Mouse (Mus musculus): Measurements from ENCODE around the gene Pipox.

Pipox gene

DNA sequence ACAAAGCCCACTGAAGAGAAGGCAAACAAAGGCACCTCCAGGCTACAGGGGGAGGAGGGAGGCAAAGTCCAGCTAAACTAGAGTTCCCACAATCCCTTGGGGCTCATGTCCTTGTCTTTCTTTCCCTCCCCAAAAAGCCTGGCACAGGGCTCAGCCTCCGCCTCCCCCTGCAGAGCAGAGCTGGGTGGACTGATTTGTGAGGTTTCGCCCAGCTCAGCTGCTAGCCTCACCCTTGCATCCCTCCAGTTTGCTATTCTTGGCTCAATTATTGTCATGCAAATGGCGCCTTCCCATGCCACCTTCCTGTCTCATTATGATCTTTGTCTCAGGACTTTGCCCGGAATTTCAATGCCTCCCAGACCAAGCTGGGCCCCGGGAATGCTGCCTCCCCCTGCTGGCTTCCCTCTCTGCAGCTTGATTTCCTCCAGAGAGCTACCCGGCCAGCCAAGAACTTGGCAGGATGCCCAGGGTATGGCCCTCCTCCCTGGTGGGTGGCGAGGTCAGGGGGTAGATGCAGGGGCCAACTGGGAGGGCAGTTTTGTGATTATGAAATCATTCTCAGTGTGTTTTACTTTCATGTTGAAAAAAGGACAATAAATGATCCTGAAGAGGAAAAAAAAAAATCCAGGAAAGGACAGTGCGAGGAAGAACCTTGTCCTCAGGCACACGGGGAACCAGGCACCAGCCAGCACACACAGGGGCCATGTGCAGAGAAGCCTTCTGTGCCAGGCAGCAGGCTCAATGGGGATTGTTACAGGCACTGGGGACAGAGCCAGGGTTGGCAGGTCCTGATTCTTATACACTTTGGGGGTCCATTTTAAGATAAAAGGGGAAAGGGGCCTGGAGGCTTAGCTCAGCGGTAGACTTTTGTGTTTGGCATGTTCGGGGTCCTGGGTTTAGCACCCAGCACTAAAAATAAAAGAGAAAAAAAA, at the start of gene Pipox:
Gene Pipox, minus strand, starts transcription at position 310 of the 932 bp plus-strand sequence.
- peak; percentile 100 for DNase-seq (ENCODE audit: low read depth, low spot score)

DNA sequence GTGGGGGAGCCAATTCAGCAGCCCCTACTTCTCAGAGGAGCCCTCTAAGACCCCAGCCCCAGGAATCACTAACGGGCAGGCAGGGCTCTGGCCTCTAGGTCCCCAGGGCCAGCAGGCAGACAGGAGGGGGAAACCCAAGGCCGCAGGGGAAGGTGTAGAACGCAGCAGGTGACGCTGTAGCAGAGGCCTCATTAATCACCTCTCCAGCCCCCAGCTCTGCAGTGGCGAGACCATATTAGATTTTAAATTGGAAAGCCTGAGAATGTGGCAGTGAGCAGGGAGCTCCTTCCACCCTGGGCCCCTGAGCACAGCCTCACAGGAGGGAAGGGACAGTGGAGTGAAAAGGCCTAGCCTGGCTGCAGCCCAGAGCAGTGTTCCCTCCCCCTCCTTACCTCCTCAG, 48.3 kb upstream of the Pipox start:
- no peak for DNase-seq (ENCODE audit: low read depth, low spot score)

GRCm38 (mm10) chr11:77937649-77938410, 43.9 kb upstream of the Pipox start:
- no peak for DNase-seq (ENCODE audit: low read depth, low spot score)

DNA sequence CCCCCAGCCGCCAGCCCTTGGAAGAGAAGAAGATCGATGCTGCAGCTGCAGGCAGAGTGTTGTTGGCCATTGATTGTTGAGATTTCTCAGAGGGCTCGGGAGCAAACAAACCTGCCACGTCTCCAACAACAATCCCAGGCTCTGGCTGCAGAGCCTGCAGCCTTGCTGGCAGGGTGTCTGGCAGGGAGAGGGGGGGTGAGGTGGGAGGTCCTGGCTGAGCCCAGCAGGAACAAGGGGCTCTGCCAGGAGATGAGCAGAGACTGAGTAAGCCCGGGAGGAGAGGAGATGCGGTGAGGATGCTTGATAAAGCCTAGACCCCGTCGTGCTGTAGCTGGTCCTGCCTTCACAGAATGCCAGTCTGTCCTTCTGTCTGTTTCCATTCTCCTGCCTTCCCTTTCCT, 43.0 kb upstream of the Pipox start:
- no peak for DNase-seq (ENCODE audit: low read depth, low spot score)

DNA sequence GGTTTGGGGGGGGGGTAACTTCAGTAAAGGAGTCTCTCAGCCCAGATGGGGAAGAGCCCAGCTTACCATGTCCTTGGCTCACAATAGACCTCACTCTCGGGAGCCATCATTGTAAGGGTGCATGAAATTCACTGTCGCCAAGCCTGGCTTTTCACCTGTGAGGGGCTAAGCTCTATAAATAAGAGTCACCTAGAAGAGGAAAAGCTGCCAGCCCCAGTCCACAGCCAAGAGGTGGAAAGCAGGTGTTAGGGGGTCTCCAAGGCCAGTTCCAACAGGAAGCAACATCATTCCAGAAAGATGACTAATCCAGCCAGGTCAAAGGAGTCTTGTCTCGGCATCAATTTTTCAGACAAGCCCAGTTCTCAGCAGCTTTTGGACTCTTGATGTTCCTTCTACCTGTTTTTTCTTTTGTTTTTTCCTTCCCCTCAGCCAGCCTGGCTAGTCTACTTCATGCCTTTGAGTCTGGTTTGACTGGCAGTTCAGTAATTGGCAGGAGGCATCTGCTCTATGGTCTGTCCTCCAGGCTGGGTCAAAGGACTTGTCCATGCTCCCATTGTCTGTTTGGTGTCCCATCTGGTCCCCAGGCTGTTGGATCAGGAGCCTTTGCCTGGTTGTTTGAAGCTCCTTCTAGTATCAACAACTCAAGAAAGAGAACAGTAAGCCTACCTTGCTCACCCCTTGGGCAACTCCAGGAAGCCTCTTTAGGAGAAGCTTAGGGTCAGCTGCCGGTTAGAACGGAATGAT, 40.8 kb upstream of the Pipox start:
- DNase-seq (ENCODE audit: low read depth, low spot score): no peak

- DNase-seq (ENCODE audit: low read depth, low spot score): peak; percentile 77
These were observed 40.2 kb upstream of the Pipox start for GRCm38 (mm10) chr11:77934111-77934521.

- no peak for DNase-seq (ENCODE audit: low read depth, low spot score)
These were observed 38.7 kb upstream of the Pipox start for GRCm38 (mm10) chr11:77932576-77932975.

GRCm38 (mm10) chr11:77931541-77932433, 37.9 kb upstream of the Pipox start:
- DNase-seq (ENCODE audit: low read depth, low spot score): peak; percentile 62

GRCm38 (mm10) chr11:77930751-77931540, 37.0 kb upstream of the Pipox start, which contains the start of gene Sez6:
TSS of gene Sez6 (plus strand) at chr11:77930800.
- peak; percentile 82 for DNase-seq (ENCODE audit: low read depth, low spot score)

- no peak for DNase-seq (ENCODE audit: low read depth, low spot score)
These were observed 33.9 kb upstream of the Pipox start for GRCm38 (mm10) chr11:77927837-77928236.

GRCm38 (mm10) chr11:77926666-77927065, 32.8 kb upstream of the Pipox start:
- no peak for DNase-seq (ENCODE audit: low read depth, low spot score)

DNA sequence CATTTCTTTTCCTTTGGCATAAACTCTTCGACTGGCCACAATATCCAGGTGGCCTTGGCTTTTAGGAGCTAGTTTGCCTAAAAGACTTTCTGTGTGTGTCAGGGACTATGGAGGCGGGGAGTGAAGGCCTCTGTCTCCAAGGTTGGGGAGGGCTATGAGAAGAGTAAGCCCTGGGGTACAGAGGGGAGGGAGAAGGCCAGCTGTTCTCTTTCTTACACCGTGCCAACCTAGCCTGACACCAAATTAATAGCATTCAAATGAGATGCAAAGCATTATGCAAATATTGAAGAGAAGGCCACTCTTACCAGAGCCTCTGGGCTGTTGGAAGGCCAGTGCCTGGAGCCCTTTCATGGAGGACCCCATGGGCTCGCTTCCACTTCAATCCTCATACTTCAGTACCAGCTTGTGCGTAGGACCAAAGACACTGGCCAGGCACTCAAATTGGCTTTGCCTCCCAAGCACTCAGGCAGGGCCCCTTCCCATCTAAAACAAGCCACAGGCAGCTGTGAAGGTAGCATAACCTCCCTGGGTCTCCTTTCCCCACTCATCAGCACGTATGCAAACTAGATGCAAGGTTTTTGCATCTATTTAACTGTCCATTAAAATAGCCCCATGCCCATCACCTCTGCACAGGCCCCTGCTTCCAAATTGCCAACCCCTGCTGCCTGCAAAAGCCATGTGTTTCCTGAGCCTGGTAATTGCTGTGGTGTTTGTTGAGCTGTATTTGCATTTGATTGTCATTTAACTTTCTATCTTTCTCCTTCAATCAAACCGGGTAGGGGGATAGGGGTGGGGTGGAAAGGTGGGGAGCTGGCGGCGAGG, 32.2 kb upstream of the Pipox start:
- DNase-seq (ENCODE audit: low read depth, low spot score): peak; percentile 45

DNA sequence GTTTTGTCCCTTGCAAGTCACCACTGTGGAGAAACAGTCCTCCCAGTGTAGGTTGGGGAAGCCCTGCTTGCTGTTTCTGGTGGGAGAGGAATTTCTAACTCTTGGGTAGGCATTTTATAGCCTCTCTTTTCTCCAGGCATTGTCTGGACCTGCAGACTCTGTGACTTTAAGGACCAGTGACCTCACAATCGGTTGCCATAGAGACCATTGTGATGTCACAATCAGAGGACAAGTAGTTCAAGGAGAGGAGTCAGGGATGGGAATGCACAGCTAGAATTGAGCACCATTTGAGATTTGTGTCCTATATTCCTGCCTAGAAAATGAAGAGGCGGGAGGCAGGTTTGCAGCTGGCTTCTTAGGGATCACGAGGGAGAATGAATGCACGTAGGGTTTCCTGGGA, 29.4 kb upstream of the Pipox start:
- DNase-seq (ENCODE audit: low read depth, low spot score): peak; percentile 63

DNA sequence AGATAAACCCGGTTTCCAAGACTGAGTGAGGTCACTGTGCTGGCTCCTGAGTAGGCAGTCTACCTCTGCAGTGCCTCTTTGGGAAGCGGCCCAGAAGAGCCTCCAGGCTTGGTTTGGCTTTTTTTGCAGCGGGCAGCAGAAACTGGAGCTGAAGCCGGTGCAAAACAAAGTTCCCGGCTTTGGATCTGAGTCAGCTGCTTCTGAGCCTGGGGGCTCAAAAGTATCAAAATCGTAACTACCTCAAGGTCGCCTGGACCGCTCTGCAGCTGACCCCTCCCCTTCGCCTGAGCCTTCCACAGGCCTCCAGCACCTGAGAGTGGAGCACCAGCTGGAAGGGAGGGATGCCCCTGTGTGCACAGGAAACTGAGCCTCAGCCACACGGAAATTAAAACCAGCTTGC, 23.3 kb upstream of the Pipox start:
- DNase-seq (ENCODE audit: low read depth, low spot score): peak; percentile 70

- peak; percentile 90 for DNase-seq (ENCODE audit: low read depth, low spot score)
These were observed 22.8 kb upstream of the Pipox start for GRCm38 (mm10) chr11:77916741-77917140.

DNA sequence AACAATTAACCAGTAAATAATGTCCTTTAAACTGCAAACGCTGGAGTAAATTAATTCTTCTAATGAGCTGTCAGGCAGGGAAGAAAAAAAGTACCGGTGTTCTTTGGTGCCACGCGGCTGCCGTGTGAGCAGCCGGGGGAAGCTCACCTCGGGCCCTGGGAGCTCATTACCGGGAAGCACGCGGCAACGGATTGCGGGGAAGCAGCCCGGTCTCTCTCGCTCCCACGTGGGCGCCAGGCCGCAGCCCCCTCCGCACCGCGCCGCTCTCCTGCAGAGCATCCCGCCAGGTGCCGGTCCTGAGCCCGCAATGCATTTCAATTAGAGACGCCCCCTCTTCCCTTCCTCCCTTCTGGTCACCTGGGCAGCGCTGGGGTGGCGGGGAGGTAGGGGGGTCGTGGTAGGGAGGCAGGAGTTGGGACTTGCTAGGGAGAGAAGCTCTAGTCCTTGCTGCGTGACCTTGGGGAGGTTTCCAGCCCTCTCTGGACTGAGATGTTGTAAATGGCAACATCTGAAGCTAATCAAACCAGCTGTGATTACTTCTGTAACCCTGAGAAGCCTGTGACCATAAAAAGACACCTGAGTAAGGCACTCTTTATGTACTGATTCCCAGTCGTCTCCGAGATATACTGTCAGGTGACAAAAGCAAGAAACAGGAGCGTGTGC, 20.8 kb upstream of the Pipox start:
- peak; percentile 44 for DNase-seq (ENCODE audit: low read depth, low spot score)

- DNase-seq (ENCODE audit: low read depth, low spot score): no peak
These were observed 19.6 kb upstream of the Pipox start for GRCm38 (mm10) chr11:77913505-77913904.

DNA sequence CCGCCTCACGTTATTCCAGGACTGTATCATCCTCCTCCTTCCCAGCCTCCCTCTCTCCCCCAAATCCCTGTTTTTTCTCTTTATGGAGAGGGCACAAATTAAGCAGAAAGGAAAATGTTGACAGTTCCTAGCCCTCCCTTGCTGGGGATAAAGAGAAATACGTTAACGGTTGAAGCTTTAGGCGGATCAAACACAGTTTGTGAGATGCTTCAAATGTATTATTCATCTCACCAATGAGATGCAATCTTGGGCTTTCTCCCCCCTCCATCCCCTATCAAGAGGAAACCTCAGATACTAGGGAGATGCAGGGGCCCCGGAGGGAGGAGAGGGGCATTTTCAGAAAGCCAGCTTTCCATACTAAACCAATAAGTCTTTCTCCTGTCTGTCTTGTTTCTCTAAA, 15.9 kb upstream of the Pipox start:
- no peak for DNase-seq (ENCODE audit: low read depth, low spot score)

DNA sequence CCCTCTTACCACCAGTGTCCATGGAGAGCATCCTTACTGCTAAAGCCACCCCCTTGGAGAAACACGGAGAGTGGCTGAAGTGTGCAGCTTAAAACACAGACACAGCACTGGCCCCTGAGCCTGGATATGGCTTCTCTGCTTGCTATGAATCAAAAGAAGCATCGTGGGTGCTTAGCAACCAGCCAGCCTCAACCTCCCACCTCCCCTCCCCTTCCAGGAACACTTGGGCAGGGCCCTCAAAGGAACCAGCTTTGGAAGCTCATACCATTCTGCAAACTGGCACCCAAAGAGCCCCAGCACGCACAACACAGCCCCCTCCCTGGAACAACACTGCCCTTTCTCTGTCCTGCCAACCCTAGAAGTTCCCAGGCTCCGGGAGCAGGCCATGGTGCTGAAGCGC, 15.5 kb upstream of the Pipox start:
- DNase-seq (ENCODE audit: low read depth, low spot score): no peak
